Comparison of ENCODE assay signal across 21 mouse cellular contexts in the genomic region with DNA sequence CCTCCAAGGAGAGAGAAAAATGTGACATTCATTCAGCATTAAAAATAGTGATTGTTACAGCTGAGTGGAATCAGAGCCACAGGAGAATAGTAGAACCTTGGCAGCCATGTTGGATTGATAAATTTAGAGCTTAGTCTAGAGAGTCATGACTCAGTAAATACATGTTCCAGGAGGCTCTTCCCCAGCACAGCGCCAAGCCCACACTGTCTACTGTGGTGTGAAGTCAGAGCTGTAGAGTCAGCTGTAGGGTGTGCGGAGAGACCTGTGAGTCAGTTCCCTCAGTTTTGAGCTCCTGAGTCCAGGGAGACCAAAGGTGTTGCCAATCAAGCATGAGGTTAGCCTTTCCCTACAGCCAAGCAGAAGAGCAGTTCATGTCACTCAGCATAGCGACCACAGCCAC.
"Had no signal": no experiment of that assay in that cellular context is flagged by ENCODE, and none has a peak within 500 bp of the region (broad histone marks: within the 10 kb centered on the region; RNA-seq: fewer than 3 reads in every experiment).

No protein-coding gene starts in this region.

- H3K27me3 ChIP-seq: limb, embryonic 12.5 days; limb, embryonic 15.5 days; lung, embryonic 15.5 days; megakaryocyte, embryonic 14.5 days; midbrain, embryonic 13.5 days; neural tube, embryonic 13.5 days had no signal

- H3K4me1 ChIP-seq: limb, embryonic 12.5 days; limb, embryonic 15.5 days; lung, embryonic 15.5 days; megakaryocyte, embryonic 14.5 days; midbrain, embryonic 10.5 days; neural tube, embryonic 13.5 days had no signal

- DNase-seq: kidney, adult 18-20 months; kidney, postnatal 14 days; kidney, postnatal 4 days; left cerebral cortex, postnatal 4 days; liver, postnatal 0 days; lung, postnatal 10 days; lung, postnatal 36 days; right cerebral cortex, postnatal 25 days; thymus, adult 2 months; thymus, postnatal 14 days; thymus, postnatal 4 days had no signal

- H3K4me3 ChIP-seq: limb, embryonic 12.5 days; limb, embryonic 15.5 days; lung, embryonic 15.5 days; megakaryocyte, embryonic 14.5 days; midbrain, embryonic 10.5 days; midbrain, embryonic 13.5 days; myocyte; neural tube, embryonic 13.5 days had no signal

- ATAC-seq: liver, postnatal 0 days; midbrain, embryonic 13.5 days; midbrain, embryonic 16.5 days had no signal

- H3K27ac ChIP-seq: limb, embryonic 12.5 days; limb, embryonic 15.5 days; liver, embryonic 14.5 days; lung, embryonic 15.5 days; midbrain, embryonic 10.5 days; midbrain, embryonic 13.5 days; neural tube, embryonic 13.5 days had no signal

- H3K9me3 ChIP-seq: limb, embryonic 15.5 days; lung, embryonic 15.5 days; midbrain, embryonic 13.5 days; neural tube, embryonic 13.5 days had no signal

- H3K36me3 ChIP-seq: limb, embryonic 12.5 days; limb, embryonic 15.5 days; lung, embryonic 15.5 days; midbrain, embryonic 10.5 days; midbrain, embryonic 13.5 days; neural tube, embryonic 13.5 days had no signal
